Mouse (Mus musculus) CD4-positive helper T cell, adult 2 months (primary cell): ENCODE measurements around the gene Klk1b1.
"Not testable (repeated sequence)": the region's sequence is repeated elsewhere in the genome, so short reads cannot be mapped to it uniquely, and the experiment has no call there.

Experiments used
- DNase-seq: peaks from one replicate; pipeline ENCODE4 v3.0.0-alpha.2; 2012; ENCODE audit warnings: low read depth, missing footprints, low spot score

The Klk1b1 gene

DNA sequence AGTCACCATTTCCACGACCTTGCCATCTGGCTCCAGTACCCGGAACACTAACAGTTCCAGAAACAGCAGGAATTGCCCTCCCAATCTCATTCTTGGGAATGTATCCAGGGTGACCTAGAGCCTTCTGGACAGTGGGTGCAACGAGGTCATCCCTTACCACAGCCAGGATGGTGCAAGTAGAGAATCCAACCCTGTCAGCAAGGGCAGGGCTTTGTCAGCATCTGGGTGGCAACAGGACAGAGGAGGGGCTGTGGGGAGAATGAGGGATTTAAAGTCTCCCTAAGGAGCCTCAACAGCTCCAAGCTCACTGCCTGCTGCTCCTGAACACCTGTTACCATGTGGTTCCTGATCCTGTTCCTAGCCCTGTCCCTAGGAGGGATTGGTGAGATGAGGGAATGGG, at the start of gene Klk1b1:
Gene Klk1b1, plus strand, starts transcription at position 301 of the 400 bp plus-strand sequence.
- no peak for DNase-seq

DNA sequence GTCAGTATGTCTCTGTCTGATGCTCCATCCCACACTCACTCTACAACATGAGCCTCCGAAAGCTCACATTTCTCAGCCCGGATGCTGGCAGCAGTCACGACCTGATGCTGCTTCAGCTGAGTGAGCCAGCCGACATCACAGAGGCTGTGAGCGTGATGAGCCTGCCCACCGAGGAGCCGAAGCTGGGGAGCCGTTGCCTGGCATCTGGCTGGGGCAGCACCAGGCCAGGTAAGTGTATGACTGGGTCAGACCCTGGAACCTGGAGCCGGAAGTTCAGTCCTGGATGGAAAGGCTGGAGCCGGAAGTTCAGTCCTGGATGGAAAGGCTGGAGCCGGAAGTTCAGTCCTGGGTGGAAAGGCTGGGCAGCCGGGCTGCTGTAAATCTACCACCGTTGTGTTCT, 48.1 kb upstream of the Klk1b1 start:
- DNase-seq, result no peak

DNA sequence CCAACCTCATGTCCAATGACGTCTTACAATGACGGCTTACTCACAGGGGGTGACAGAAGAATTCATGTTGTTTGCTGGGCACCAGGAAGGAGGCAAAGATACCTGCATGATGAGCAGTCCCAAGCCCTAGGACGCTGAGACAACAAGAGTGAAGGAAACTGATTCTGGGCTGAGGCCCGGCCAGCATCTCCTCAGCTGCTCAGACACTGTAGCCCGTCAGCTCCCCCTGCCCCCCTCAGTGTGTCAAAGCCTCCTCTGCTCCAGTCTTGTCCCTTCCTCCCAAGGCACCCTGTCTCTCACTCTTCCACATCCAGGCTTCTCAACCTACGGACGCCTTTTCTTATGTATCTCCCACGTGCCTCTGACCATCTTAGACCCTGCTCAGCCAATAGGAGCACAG, 47.7 kb upstream of the Klk1b1 start:
- no peak for DNase-seq

DNA sequence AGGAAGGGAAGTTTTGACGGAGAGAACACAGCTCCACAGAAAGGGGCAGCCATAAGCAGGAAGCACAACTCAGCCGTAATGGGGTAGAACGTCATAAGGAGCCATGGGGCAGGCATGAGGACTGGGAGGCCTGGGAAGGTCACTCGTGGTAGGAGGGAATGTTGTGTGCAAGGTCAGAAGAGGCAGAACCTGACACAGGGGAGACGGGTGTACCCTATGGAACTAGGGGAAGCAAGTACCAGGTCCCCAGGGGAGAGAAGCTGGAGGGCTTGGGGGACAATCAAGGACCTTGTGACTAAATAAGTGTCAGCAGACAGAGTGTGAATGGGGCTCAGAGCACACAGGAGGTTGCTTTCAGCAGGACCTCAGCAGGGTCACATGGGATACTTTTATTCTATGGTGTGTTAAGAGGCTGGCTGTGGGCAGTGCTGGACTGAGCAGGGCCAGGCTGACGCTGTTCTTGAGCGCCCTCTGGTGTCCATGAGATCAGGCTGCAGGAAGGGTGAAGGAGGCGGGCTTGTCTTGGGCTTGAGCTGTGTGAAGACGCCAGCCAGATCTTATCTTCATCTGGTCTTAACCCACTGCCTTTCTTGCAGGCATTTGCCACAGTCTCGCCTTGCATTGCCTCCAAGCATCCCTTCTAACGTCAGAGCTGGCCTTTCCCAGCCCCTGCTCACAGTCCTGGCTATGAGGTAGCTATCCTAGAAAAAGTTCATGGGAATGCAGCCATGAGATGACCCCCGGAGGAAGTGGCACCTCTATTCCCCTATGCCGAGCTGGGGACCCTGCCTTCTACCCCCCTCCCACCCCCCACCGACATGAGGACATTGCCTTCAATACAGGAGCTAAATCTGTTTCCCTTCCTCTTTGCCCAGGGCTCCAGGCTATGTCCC, 46.7 kb upstream of the Klk1b1 start:
- peak; percentile 56 for DNase-seq

DNA sequence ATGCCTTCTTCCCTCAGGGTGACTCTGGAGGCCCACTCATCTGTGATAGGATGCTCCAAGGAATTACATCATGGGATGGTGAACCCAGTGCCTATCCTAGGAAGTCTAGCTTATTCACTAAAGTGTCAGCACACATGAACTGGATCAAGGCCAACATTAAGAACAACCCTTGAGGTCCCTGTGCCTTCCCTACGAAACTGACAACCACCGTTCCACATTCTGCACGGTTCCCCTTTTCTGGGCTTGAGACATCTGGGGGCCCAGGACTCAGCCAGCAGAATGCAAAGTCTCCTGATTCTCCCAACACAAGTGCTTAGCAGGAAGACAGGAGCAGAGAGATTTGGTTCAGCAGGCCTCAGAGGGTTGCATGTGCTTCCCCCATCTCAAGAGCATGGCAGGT, 46.0 kb upstream of the Klk1b1 start:
- no peak for DNase-seq

DNA sequence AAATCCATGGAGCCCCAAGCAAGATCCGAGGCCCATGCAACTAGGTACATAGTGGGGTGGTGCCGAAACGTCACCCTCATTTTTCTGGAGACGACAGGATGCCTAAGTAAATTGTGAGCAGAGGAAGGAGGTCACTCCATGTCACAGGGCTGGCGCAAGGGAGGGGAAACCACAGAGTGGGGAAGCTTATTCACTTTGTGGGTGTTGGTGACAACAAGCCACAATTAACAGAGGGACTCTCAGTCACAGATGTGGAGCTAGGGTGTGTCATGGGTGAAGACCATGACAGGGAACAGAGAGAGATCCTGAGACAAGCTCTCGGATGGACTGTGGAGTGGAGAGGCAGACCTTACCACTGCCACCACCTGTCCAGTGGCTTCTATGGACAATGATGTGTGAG, 45.5 kb upstream of the Klk1b1 start:
- DNase-seq, result no peak

DNA sequence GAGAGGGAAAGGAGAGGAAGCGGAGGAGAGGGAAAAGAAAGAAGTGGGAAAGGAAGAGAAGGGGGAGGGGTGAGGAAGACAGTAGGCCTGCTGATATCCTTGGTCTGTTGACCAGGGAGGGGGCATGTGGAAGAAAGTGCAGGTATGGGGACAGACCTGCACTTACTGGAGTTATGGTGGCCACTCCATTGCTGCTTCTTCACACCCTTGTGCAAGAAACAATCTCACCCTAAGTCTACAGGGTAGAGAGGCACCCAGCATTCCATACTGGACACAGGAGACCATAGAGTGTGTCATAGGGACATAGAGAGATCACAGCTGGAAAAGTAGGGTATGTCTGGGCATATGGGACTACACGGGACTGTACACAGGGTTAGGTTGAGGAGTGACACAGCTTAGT, 44.6 kb upstream of the Klk1b1 start:
- DNase-seq, result no peak

DNA sequence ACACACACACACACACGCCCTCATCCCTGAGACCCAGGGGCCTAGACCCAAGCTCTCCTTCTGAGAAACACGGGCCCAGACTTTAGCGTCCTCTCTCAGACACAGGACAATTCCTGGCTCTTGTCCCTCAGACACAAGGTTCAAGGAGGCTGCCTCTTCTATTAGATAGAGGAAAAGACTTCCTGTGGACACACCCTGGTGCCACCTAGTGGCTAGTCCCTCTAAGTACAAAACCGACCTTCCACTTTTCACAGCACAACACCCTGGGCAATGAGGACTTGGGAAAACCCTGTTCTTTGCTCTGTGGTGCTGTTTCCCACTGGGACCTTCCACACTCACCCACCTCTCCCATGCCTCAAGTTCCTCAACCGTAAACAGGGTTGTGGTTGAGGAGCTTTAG, 40.6 kb upstream of the Klk1b1 start:
- DNase-seq, result no peak

DNA sequence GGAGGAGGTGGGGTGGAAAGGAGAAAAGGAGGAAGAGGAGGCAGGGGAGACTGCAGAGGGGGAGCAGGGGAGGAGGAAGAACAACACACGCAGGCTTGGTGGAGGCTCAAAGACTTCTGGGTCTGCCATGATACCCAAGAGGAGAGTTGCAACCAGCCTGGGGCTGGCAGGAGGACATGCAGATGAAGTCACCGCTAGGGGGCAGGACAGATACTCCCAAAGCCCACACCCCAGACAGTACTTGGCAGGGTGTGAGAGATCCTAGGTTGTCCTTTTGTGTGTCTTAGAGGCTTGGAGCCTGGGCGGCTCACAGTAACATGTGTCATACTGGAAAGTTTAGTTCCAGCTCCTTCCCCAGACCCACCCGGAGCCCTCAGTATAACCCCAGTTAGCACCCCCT, 38.0 kb upstream of the Klk1b1 start:
- DNase-seq, result peak; percentile 23

DNA sequence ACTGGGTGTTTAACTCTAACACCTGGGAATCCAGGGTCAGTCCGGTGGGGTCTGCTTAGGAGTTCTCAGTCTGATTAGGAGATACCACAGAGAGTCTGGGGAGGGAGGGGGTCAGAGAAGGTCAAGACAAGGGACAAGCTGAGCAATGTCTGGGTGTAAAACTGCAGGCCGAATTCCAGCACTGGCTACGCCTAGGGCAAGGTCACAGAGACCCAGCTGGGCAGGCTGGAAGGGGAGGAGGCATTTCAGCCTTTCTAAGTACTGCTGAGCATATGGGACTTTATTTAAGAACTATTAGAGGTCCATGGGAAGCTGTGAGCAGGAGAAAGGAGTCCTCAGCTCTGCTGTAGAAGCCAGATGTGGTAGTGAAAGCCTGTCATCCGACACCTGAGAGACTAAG, 34.2 kb upstream of the Klk1b1 start:
- DNase-seq, result no peak

DNA sequence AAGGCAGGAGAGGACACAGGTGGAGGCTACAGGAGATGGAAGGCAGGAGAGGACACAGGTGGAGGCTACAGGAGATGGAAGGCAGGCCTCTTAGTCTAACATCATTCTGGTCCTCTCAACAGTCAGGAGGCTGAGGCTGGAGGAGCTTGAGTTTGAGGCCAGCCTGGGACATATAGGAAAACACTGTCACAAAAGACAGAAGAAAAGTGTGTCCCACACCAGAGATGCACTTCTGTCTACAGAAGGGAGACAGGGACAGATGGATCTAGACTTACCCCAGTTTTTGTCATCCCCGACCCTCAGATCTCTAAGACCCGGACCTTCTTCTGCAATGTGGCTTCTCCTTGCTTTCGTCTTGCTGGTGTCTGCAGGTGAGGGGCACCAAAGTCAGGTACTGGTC, 33.1 kb upstream of the Klk1b1 start, which contains the start of gene Klk15:
Gene Klk15, plus strand, starts transcription at position 301 of the 400 bp plus-strand sequence.
- no peak for DNase-seq

DNA sequence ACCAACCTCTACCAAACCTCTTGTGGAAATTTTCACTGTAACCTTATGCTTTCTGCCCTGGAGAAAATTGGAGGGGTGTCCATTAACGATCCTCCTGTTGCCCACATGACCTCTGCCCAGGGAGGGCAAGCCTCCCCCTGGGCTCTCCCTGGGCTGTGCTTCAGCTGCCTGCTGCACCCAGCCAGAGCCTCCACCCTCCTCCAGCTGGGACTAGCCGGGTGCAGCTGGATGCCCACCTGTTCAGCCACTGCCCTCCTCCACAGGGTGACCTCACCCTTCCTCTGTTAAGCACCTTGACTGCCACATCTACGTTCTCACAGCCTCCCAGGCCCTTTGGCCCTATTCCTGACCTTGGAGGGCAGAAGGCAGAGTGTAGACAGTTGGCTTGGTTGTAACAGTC, 31.8 kb upstream of the Klk1b1 start:
- no peak for DNase-seq

DNA sequence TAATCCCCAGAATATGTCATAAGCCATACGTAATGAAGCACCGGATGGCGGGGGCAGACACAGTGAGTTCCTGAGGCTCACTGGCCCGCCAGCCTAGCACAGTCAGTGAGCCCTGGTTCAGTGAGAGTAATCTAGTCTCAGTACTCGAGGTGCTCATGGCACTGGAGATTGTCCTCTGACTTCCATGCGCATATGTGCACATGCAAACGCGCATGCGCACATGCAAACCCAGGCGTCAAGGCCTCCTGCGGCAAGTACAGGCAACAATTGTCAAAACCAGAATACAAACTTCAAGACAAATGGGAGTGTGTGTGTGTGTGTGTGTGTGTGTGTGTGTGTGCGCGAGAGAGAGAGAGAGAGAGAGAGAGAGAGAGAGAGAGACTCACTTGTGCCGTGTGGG, 30.0 kb upstream of the Klk1b1 start:
- DNase-seq, result peak; percentile 14

DNA sequence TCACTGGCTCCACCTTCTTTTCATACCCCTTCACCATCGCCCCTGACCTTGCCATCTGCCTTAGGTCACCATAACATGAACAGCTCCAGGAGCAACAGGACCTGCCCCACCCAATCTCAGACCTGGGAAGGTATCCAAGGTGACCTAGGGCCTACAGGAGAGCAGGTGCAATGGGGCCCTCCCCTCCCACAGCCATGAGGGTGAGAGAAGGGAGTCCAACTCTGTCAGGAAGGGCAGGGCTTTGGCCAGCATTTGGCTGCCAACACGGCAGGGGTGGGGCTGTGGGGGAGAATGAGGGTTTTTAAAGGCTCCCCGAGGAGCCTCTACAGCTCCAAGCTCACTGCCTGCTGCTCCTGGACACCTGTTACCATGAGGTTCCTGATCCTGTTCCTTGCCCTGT, 24.3 kb upstream of the Klk1b1 start:
- not testable (repeated sequence) for DNase-seq

DNA sequence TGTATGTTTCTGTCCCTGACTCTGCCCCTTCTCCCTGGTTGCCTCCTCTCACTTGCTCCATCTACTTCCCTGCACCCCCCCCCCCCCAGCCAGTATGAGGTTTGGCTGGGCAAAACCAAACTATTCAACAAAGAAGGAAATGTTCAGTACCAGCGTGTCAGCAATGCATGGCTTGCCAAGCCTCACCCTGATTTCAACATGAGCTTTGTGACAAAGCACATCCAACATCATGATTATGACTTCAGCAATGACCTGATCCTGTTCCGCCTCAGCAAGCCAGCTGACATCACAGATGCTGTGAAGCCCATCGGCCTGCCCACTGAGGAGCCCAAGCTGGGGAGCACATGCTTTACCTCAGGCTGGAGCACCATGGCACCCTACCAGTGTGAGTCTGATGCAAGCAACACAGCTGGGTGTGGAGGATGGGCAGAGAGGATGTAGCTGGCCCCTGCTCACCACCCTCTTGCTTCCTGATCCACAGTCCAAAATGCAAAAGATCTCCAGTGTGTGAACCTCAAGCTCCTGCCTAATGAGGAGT, 21.8 kb upstream of the Klk1b1 start:
- no peak for DNase-seq

DNA sequence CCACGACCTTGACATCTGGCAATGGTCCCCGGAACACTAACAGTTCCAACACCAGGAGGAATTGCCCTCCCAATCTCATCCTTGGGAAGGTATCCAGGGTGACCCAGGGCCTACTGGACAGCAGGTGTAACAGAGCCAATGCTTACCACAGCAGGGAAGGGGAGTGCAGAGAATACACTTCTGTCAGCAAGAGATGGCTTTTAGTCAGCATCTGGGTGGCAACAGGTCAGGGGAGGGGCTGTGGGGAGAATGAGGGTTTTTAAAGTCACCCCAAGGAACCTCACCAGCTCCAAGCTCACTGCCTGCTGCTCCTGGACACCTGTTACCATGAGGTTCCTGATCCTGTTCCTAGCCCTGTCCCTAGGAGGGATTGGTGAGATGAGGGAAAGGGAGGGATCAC, 16.2 kb upstream of the Klk1b1 start, which contains the start of gene Klk1b8:
Gene Klk1b8, plus strand, starts transcription at position 301 of the 400 bp plus-strand sequence.
- no peak for DNase-seq

DNA sequence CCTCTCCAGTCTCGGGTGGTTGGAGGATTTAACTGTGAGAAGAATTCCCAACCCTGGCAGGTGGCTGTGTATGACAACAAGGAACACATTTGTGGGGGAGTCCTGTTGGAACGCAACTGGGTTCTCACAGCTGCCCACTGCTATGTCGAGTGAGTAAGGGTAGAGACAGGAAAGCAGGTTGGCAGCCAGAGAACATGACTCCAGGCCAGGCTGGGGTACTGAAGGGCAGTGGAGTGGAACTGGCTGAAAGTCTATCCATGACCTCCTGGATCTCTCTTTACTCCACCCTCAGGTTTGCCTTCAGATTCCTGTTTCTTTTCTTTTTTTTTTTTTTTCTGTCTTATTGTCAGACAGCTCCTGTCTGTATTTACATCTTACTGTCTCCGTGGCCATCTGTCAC, 13.8 kb upstream of the Klk1b1 start:
- no peak for DNase-seq

DNA sequence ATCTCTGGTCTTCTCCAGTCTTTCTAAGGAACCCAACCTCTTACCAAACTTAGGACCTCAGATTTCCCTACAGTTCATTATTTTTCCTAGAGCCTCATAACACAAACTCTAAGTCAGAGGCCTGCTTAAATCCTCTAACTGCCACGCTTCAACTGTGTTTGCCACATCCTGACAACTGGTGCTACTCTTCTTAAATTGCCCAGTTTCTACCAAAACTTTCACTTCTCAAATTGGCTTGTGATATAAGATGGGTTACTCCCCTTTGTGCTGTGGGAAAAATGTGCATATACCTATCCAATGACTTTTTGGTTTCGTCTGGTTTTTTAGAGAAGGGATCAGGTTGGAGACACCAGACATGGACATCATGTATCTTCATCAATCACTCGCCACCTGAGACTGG, 507 bp downstream of the Klk1b1 start:
- DNase-seq, result no peak

DNA sequence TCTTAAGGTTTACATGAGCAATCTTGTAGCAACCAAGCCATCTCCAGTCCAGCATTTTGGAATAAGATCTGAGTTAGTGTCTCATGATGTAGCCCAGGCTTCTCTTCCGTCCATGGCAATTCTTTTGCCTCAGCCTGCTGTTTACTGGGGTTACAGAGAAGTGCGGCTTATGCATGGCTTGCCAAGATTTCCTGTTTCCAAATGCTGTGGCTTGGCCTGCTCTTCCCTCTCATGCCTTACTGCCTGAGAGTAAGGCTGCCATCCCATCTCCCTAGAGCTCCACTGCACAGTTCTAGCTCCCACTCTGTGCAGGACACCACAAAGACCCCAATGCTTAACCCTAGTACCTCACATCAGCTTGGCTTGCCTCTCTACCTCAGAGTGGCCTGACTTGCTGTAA, 1.1 kb downstream of the Klk1b1 start:
- no peak for DNase-seq

DNA sequence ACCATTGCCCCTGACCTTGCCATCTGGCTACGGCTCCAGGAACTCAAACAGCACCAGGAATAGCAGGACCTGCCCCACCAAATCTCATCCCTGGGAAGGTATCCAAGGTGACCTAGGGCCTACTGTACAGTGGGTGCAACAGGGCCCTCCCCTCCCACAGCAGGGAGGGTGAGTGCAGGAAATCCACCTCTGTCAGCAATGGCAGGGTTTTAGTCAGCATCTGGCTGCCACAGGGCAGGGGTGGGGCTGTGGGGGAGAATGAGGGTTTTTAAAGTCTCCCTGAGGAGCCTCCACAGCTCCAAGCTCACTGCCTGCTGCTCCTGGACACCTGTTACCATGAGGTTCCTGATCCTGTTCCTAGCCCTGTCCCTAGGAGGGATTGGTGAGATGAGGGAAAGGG, 9.2 kb downstream of the Klk1b1 start, which contains the start of gene Klk1b9:
Gene Klk1b9, plus strand, starts transcription at position 301 of the 400 bp plus-strand sequence.
- DNase-seq, result not testable (repeated sequence)

DNA sequence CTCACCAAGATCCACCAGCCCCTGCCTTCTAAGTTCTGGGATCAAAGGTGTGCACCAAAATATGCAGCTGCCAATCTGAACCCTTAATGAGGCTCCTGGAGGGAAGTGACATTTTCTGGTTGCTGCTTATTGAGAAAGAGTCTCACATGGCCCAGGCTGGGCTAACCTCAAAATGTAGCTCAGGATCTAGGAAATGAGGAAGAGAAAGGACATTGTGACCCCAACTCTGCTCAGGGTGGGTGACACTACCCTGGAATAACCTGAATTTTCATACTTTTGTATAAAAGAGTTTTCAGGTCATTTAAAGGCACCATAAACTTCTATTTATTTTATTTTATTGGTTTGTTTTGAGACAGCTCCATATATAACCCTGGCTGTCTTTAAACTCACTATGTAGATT, 19.1 kb downstream of the Klk1b1 start:
- DNase-seq, result no peak

DNA sequence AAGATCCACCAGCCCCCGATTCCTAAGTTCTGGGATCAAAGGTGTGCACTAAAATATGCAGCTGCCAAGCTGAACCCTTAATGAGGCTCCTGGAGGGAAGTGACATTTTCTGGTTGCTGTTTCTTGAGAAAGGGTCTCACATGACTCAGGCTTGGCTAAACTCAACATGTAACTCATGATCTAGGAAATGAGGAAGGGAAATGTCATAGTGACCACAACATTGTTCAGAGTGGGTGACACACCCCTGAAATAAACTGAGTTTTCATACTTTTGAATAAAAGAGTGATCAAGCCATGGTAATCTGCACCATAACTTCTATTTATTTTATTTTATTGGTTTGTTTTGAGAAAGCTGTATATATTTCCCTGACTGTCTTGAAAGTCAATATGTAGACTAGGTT, 28.3 kb downstream of the Klk1b1 start:
- not testable (repeated sequence) for DNase-seq

DNA sequence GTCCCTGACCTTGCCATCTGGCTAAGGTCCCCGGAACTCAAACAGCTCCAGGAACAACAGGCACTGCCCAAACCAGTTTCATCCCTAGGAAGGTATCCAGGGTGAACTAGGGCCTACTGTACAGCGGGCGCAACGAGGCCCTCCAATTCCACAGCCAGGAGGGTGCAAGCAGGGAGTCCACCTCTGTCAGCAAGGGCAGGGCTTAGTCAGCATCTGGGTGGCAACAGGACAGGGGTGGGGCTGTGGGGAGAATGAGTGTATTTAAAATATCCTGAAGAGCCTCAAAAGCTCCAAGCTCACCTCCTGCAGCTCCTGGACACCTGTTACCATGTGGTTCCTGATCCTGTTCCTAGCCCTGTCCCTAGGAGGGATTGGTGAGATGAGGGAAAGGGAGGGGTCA, 29.0 kb downstream of the Klk1b1 start, which contains the start of gene Klk1b11:
Gene Klk1b11, plus strand, starts transcription at position 301 of the 400 bp plus-strand sequence.
- DNase-seq, result not testable (repeated sequence)
